Mouse (Mus musculus) kidney, postnatal 0 days (tissue): ENCODE data around the gene Aadacl4. TPM values are rescaled to one million over a fixed set of nuclear protein-coding genes. Genes with fewer than 3 reads are reported as not detected.
"Not testable (repeated sequence)": the region's sequence is repeated elsewhere in the genome, so short reads cannot be mapped to it uniquely, and the experiment has no call there.

ENCODE experiments used
- ATAC-seq: fragments of 200-750 bp; cut with Nextera tagmentation; replicated peaks from 2 replicates; pipeline ENCODE4 v1.8.0; 2017; ENCODE audit warnings: low read depth, moderate number of reproducible peaks, moderate TSS enrichment, moderate library complexity; ENCODE audit not compliant: low FRiP score
- DNase-seq: peaks from one replicate; pipeline ENCODE4 v3.0.0-alpha.2; 2016; ENCODE audit warnings: low spot score
- H3K27ac ChIP-seq: fragments of 300-500 bp; sonication (generic); 2 replicates; pipeline ENCODE4 v1.5.1; 2014; ENCODE audit warnings: mild to moderate bottlenecking
- H3K27me3 ChIP-seq: fragments of 300-500 bp; sonication (generic); 2 replicates; pipeline ENCODE4 v1.6.1; 2014; ENCODE audit warnings: low read length, mixed read lengths; ENCODE audit not compliant: insufficient read depth
- H3K36me3 ChIP-seq: fragments of 300-500 bp; sonication (generic); 2 replicates; pipeline ENCODE4 v1.6.1; 2014; ENCODE audit warnings: low read length, mixed read lengths; ENCODE audit not compliant: insufficient read depth
- H3K4me1 ChIP-seq: fragments of 300-500 bp; sonication (generic); replicated peaks from 2 replicates; pipeline ENCODE4 v1.6.1; 2014; ENCODE audit warnings: antibody characterized with exemption, low read length, mixed read lengths; ENCODE audit not compliant: insufficient read depth
- H3K4me2 ChIP-seq: fragments of 300-500 bp; sonication (generic); 2 replicates; pipeline ENCODE4 v1.6.1; 2014; ENCODE audit warnings: mild to moderate bottlenecking, low read length, moderate library complexity, mixed read lengths
- H3K4me3 ChIP-seq: fragments of 300-500 bp; sonication (generic); replicated peaks from 2 replicates; pipeline ENCODE4 v1.5.1; 2014; ENCODE audit warnings: low read depth, low read length
- H3K9ac ChIP-seq: fragments of 300-500 bp; sonication (generic); 2 replicates; pipeline ENCODE4 v1.6.1; 2014; ENCODE audit warnings: low read depth, low read length
- H3K9me3 ChIP-seq: fragments of 300-500 bp; sonication (generic); replicated peaks from 2 replicates; pipeline ENCODE4 v1.6.1; 2016; ENCODE audit warnings: low read length, inconsistent platforms, mixed read lengths
- CTCF ChIP-seq: IDR thresholded peaks from 2 replicates; pipeline ENCODE4 v1.5.1; 2016; ENCODE audit warnings: antibody characterized with exemption, low read depth, mild to moderate bottlenecking, moderate library complexity
- WGBS: fragments of 180-500 bp; shearing (Covaris S2); extraction: QIAGEN DNeasy Blood & Tissue Kit; methylation state at CpG from one replicate; pipeline ENCODE4 v1.1.7; 2014; 5-methylcytosine and 5-hydroxymethylcytosine counted together
- polyA plus RNA-seq: library from polyadenylated mRNA; unstranded; fragments of >200 nt; fragmentation: Nextera tagmentation; extraction: Ambion mirVana; gene quantifications from 2 replicates; pipeline ENCODE4 v1.2.1, GENCODE M21; 2015

Aadacl4 gene
- polyA plus RNA-seq = not detected in 2 replicates

GRCm38 (mm10) chr4:144613407-144613806 is at the start of gene Aadacl4:
Gene Aadacl4 (plus strand): TSS chr4:144613707.
- Histone ChIP-seq H3K9ac (no peak within 1 kb of the TSS), H3K9me3 (no peaks in the 10 kb centered on the region; the same call in 1 of the 2 replicates), H3K27ac (no peak within 1 kb of the TSS), H3K36me3 (no peaks in the 10 kb centered on the region), H3K4me2 (no peak within 1 kb of the TSS), H3K27me3 (no peaks in the 10 kb centered on the region), H3K4me3 (no peak within 1 kb of the TSS), H3K4me1 (no peaks in the 10 kb centered on the region)
- no peak for TF ChIP-seq CTCF
- no peak for ATAC-seq
- WGBS = 50% methylated on average over 1 of the region's 1 CpGs
- DNase-seq = no peak

GRCm38 (mm10) chr4:144565034-144565433 is 48.5 kb upstream of the Aadacl4 start, which contains the start of gene Gm13124:
Gene Gm13124 (minus strand): TSS chr4:144565134.
- H3K9ac ChIP-seq = no peak within 1 kb of the TSS
- no peaks in the 10 kb centered on the region for H3K9me3 ChIP-seq
- H3K36me3 ChIP-seq = no peaks in the 10 kb centered on the region
- no peak within 1 kb of the TSS for H3K27ac ChIP-seq
- H3K4me2 ChIP-seq = no peak within 1 kb of the TSS
- no peak for TF ChIP-seq CTCF
- ATAC-seq (no peak), DNase-seq (no peak)
- H3K4me1 ChIP-seq = no peaks in the 10 kb centered on the region
- WGBS = 71% methylated on average over 1 of the region's 1 CpGs
- no peak within 1 kb of the TSS for H3K4me3 ChIP-seq
- no peaks in the 10 kb centered on the region for H3K27me3 ChIP-seq

- no peak for ATAC-seq
- TF ChIP-seq CTCF = no peak
Observed at GRCm38 (mm10) chr4:144567752-144568151, 45.8 kb upstream of the Aadacl4 start.

GRCm38 (mm10) chr4:144586207-144586606 is 27.3 kb upstream of the Aadacl4 start:
- not testable (repeated sequence) for DNase-seq, H3K27ac ChIP-seq, H3K9ac ChIP-seq, H3K9me3 ChIP-seq, H3K4me2 ChIP-seq, ATAC-seq, H3K4me1 ChIP-seq, H3K36me3 ChIP-seq, H3K27me3 ChIP-seq, H3K4me3 ChIP-seq
- WGBS = 82% methylated on average over 11 of the region's 16 CpGs

More at GRCm38 (mm10) chr4:144567752-144568151, 45.8 kb upstream of the Aadacl4 start:
- H3K9ac ChIP-seq = no peak overlapping the region
- H3K4me3 ChIP-seq = no peak overlapping the region
- H3K36me3 ChIP-seq = no peaks in the 10 kb centered on the region
- H3K27me3 ChIP-seq = no peaks in the 10 kb centered on the region
- H3K4me1 ChIP-seq = no peaks in the 10 kb centered on the region
- no peak overlapping the region for H3K27ac ChIP-seq
- DNase-seq = no peak
- no peak overlapping the region for H3K4me2 ChIP-seq
- no peaks in the 10 kb centered on the region for H3K9me3 ChIP-seq

- H3K9ac ChIP-seq = no peak overlapping the region
- no peaks in the 10 kb centered on the region for H3K9me3 ChIP-seq
- H3K36me3 ChIP-seq = no peaks in the 10 kb centered on the region
- H3K4me1 ChIP-seq = no peaks in the 10 kb centered on the region
- no peak for DNase-seq
- TF ChIP-seq CTCF = no peak
- H3K27ac ChIP-seq = no peak overlapping the region
- H3K27me3 ChIP-seq = no peaks in the 10 kb centered on the region
- no peak overlapping the region for H3K4me3 ChIP-seq
- no peak overlapping the region for H3K4me2 ChIP-seq
- no peak for ATAC-seq
Observed at GRCm38 (mm10) chr4:144592790-144593189, 20.7 kb upstream of the Aadacl4 start.

GRCm38 (mm10) chr4:144614586-144614985 is 1.1 kb downstream of the Aadacl4 start:
- Histone ChIP-seq H3K36me3 (no peaks in the 10 kb centered on the region), H3K9ac (no peak overlapping the region), H3K4me1 (no peaks in the 10 kb centered on the region), H3K27me3 (no peaks in the 10 kb centered on the region), H3K9me3 (no peaks in the 10 kb centered on the region; the same call in 1 of the 2 replicates), H3K4me2 (no peak overlapping the region), H3K27ac (no peak overlapping the region), H3K4me3 (no peak overlapping the region)
- TF ChIP-seq CTCF = no peak
- ATAC-seq (no peak), DNase-seq (no peak)
- WGBS = 63% methylated on average over 1 of the region's 1 CpGs

- H3K4me1 ChIP-seq = no peaks in the 10 kb centered on the region
- no peak for TF ChIP-seq CTCF
- no peak for ATAC-seq
Observed at GRCm38 (mm10) chr4:144638263-144638662, 24.8 kb downstream of the Aadacl4 start.

More at GRCm38 (mm10) chr4:144638263-144638662, 24.8 kb downstream of the Aadacl4 start:
- Histone ChIP-seq H3K36me3 (no peaks in the 10 kb centered on the region), H3K27me3 (no peaks in the 10 kb centered on the region), H3K9me3 (no peaks in the 10 kb centered on the region), H3K9ac (no peak overlapping the region), H3K4me2 (no peak overlapping the region), H3K27ac (no peak overlapping the region), H3K4me3 (no peak overlapping the region)
- DNase-seq = no peak

Other genes starting within 250 kb of the Aadacl4 start
- not detected in 2 replicates for gene Pramef20, start 235.8 kb upstream of the Aadacl4 start, polyA plus RNA-seq
- 0.37 and 0.39 TPM in 2 replicates for gene Pramef12, start 205.2 kb upstream of the Aadacl4 start, polyA plus RNA-seq
- gene 1700012P22Rik, start 174.9 kb upstream of the Aadacl4 start, polyA plus RNA-seq = not detected in 2 replicates
- not detected in 2 replicates for gene Gm9944, start 160.4 kb upstream of the Aadacl4 start, polyA plus RNA-seq
- gene Aadacl3, start 150.0 kb upstream of the Aadacl4 start, polyA plus RNA-seq = not detected in 2 replicates
- not detected in 2 replicates for gene 9430007A20Rik, start 93.9 kb upstream of the Aadacl4 start, polyA plus RNA-seq
- gene Gm13124, start 48.6 kb upstream of the Aadacl4 start, polyA plus RNA-seq = not detected in 2 replicates
- not detected in 2 replicates for gene Gm436, start 72.7 kb downstream of the Aadacl4 start, polyA plus RNA-seq
- gene Gm13178, start 107.7 kb downstream of the Aadacl4 start, polyA plus RNA-seq = not detected in 2 replicates
- gene Gm438, start 172.9 kb downstream of the Aadacl4 start, polyA plus RNA-seq = not detected in 2 replicates